Mouse (Mus musculus): ENCODE measurements around the gene Foxj3. TPM values are rescaled to one million over a fixed set of nuclear protein-coding genes. Genes with fewer than 3 reads are reported as not detected.

The Foxj3 gene
- polyA plus RNA-seq, 1 experiment from 2014 or later = 39.0 TPM

DNA sequence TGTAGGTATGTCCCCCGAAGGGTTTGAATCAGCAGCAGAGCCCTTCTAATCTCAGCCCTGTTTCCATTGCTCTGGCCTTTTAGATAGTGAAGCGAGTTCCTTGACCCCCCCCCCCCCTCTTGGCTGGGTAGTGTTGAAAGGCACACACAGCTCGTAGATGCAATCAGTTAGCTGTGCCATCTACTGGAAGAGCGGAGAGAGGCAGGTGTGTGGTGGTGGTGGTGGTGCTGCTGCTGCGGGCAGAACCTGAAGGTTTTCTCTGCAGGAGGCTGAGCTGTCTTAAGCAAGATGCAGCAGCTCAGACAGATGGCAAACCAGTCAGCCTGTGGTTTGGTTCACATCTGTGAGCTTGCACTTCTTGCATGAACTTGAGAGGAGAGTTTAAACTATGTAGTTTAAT lies 135.9 kb downstream of the Foxj3 start:
- H3K9ac ChIP-seq (replicated peaks; ENCODE audit: low read depth, low read length) = no peak overlapping the region
- ATAC-seq = no peak
- H3K4me1 ChIP-seq (replicated peaks; ENCODE audit: control insufficient read depth, insufficient read depth, low read length) = peaks cover 18% of the 10 kb centered on the region
- H3K9me3 ChIP-seq (ENCODE audit: control insufficient read depth, low read length) = no peaks in the 10 kb centered on the region
- no peaks in the 10 kb centered on the region for H3K36me3 ChIP-seq (ENCODE audit: control insufficient read depth, insufficient read depth)
- H3K27me3 ChIP-seq (replicated peaks; ENCODE audit: control insufficient read depth, insufficient read depth, low read length) = no peaks in the 10 kb centered on the region
- 40% methylated on average over 5 of the region's 5 CpGs for WGBS
- H3K4me2 ChIP-seq (ENCODE audit: low read length) = no peak overlapping the region
- H3K4me3 ChIP-seq (replicated peaks; ENCODE audit: low read length) = no peak overlapping the region
- no peak overlapping the region for H3K27ac ChIP-seq (ENCODE audit: low read length)

Other genes with a start within 250 kb of the Foxj3 start
- gene Ybx1, start 242.4 kb upstream of the Foxj3 start, polyA plus RNA-seq (2015; fragmentation: Nextera tagmentation; extraction: Ambion mirVana) = 731 and 789 TPM in 2 replicates
- 60.5 and 63.3 TPM in 2 replicates for gene Ppih, start 216.5 kb upstream of the Foxj3 start, polyA plus RNA-seq (2015; fragmentation: Nextera tagmentation; extraction: Ambion mirVana)
- gene Ccdc30, start 121.5 kb upstream of the Foxj3 start, polyA plus RNA-seq (2015; fragmentation: Nextera tagmentation; extraction: Ambion mirVana) = 11.4 and 15.5 TPM in 2 replicates
- gene Ppcs, start 114.6 kb upstream of the Foxj3 start, polyA plus RNA-seq (2015; fragmentation: Nextera tagmentation; extraction: Ambion mirVana) = 16.2 and 16.4 TPM in 2 replicates
- gene Zmynd12, start 114.2 kb upstream of the Foxj3 start, polyA plus RNA-seq (2015; fragmentation: Nextera tagmentation; extraction: Ambion mirVana) = 0.14 and 0.29 TPM in 2 replicates
- 22.9 and 23.3 TPM in 2 replicates for gene Rimkla, start 44.4 kb upstream of the Foxj3 start, polyA plus RNA-seq (2015; fragmentation: Nextera tagmentation; extraction: Ambion mirVana)
- gene Frg2f1, start 2.5 kb downstream of the Foxj3 start, polyA plus RNA-seq (2015; fragmentation: Nextera tagmentation; extraction: Ambion mirVana) = 5.3 and 8.6 TPM in 2 replicates
- gene Guca2a, start 100.7 kb downstream of the Foxj3 start, polyA plus RNA-seq (2015; fragmentation: Nextera tagmentation; extraction: Ambion mirVana) = not detected in 2 replicates
- gene Guca2b, start 122.0 kb downstream of the Foxj3 start, polyA plus RNA-seq (2015; fragmentation: Nextera tagmentation; extraction: Ambion mirVana) = not detected in 2 replicates
- 23.1 and 26.4 TPM in 2 replicates for gene Hivep3, start 196.8 kb downstream of the Foxj3 start, polyA plus RNA-seq (2015; fragmentation: Nextera tagmentation; extraction: Ambion mirVana)